Mouse (Mus musculus) pancreas, adult 10 weeks (tissue): Measurements from ENCODE around the gene Fam169b. TPM values are rescaled to one million over a fixed set of nuclear protein-coding genes. Genes with fewer than 3 reads are reported as not detected.

Source experiments
- polyA plus RNA-seq: library from polyadenylated mRNA; stranded (reverse); fragments of 350-450 nt; fragmentation: Illumina TruSeq; extraction: RNeasy Lipid Tissue Mini Kit (QIAGEN cat#74804); gene quantifications from one replicate; pipeline ENCODE4 v1.2.3, GENCODE M21; 2015; ENCODE audit warnings: low read depth, low replicate concordance; ENCODE audit not compliant: insufficient read depth

Fam169b gene
- not detected for polyA plus RNA-seq

GRCm38 (mm10) chr7:68273515-68273914 is at the start of gene Fam169b:
Gene Fam169b, plus strand, starts transcription at chr7:68273839.

GRCm38 (mm10) chr7:68264028-68264453 is 9.6 kb upstream of the Fam169b start, which contains the start of gene Pgpep1l:
Gene Pgpep1l, minus strand, starts transcription at chr7:68264233.

Other genes with a start within 250 kb of the Fam169b start
- not detected for gene Pgpep1l, start 9.6 kb upstream of the Fam169b start, polyA plus RNA-seq